Mouse (Mus musculus): ENCODE data around the gene Slc25a22. TPM values are rescaled to one million over a fixed set of nuclear protein-coding genes. Genes with fewer than 3 reads are reported as not detected.
"Not testable (repeated sequence)": the region's sequence is repeated elsewhere in the genome, so short reads cannot be mapped to it uniquely, and the experiment has no call there.

Gene Slc25a22
- total RNA-seq, 2 experiments from 2014 or later: 60.2 to 74.3 TPM

- peak; percentile 74 for DNase-seq
Measured at GRCm38 (mm10) chr7:141457986-141458660, 20.4 kb upstream of the Slc25a22 start.

- peak; percentile 19 for DNase-seq
Measured at GRCm38 (mm10) chr7:141457236-141457635, 19.5 kb upstream of the Slc25a22 start.

GRCm38 (mm10) chr7:141456739-141457138 is 19.0 kb upstream of the Slc25a22 start:
- DNase-seq: peak; percentile 75

- DNase-seq: peak; percentile 85
Measured at GRCm38 (mm10) chr7:141455610-141456314, 18.1 kb upstream of the Slc25a22 start.

- peak; percentile 98 for DNase-seq
Measured at GRCm38 (mm10) chr7:141454967-141455551, 17.4 kb upstream of the Slc25a22 start, which contains the start of gene Pnpla2. Pnpla2 (plus strand) TSS chr7:141455198.

GRCm38 (mm10) chr7:141453636-141454035 is 15.9 kb upstream of the Slc25a22 start:
- DNase-seq: peak; percentile 16

GRCm38 (mm10) chr7:141451928-141452327 is 14.2 kb upstream of the Slc25a22 start:
- DNase-seq: peak; percentile 65

GRCm38 (mm10) chr7:141447110-141447991 is 9.7 kb upstream of the Slc25a22 start, which contains the start of gene Rplp2:
Rplp2 (plus strand) TSS chr7:141447370.
- DNase-seq: peak; percentile 96

- DNase-seq: not testable (repeated sequence)
Measured at GRCm38 (mm10) chr7:141446374-141446773, 8.7 kb upstream of the Slc25a22 start.

GRCm38 (mm10) chr7:141443828-141444237 is 6.1 kb upstream of the Slc25a22 start, which contains the start of gene Pidd1:
Pidd1 (minus strand) TSS chr7:141444025.
- peak; percentile 85 for DNase-seq

- peak; percentile 52 for DNase-seq
Measured at GRCm38 (mm10) chr7:141443081-141443821, 5.6 kb upstream of the Slc25a22 start.

- no peak for DNase-seq
Measured at GRCm38 (mm10) chr7:141442199-141442598, 4.5 kb upstream of the Slc25a22 start.

- DNase-seq: no peak
Measured at GRCm38 (mm10) chr7:141441460-141441859, 3.8 kb upstream of the Slc25a22 start.

GRCm38 (mm10) chr7:141440613-141441012 is 2.9 kb upstream of the Slc25a22 start:
- peak; percentile 78 for DNase-seq

GRCm38 (mm10) chr7:141439811-141440210 is 2.1 kb upstream of the Slc25a22 start:
- no peak for DNase-seq

GRCm38 (mm10) chr7:141439140-141439679 is 1.5 kb upstream of the Slc25a22 start:
- DNase-seq: no peak

GRCm38 (mm10) chr7:141438201-141438968 is 693 bp upstream of the Slc25a22 start:
- no peak for DNase-seq

- no peak for DNase-seq
Measured at GRCm38 (mm10) chr7:141436523-141436892, 1.2 kb downstream of the Slc25a22 start.

GRCm38 (mm10) chr7:141435856-141436522 is 1.7 kb downstream of the Slc25a22 start:
- DNase-seq: no peak
